In genomic region chr11:69197194-69197593, GRCm38 (mm10) we compare ENCODE assay signal across 8 mouse cellular contexts. TPM values are rescaled to one million over a fixed set of nuclear protein-coding genes. Genes with fewer than 3 reads are reported as not detected.
A peak's percentile ranks its signal among the peaks of the same experiment; 100 is the strongest.
DNase-seq lines count a peak whose midpoint lies in the region; ATAC-seq lines count a peak whose summit lies in the region.

No protein-coding gene starts in this region.

- DNase-seq in adrenal gland, postnatal 14 days, result peak; percentile 10
- no peak for DNase-seq in adrenal gland, postnatal 36 days
- no peak for DNase-seq in lung, postnatal 10 days
- peak; percentile 75 for DNase-seq in induced T-regulatory cell, adult 2 months (ENCODE audit: low read depth)
- DNase-seq in layer of hippocampus, postnatal 25 days (ENCODE audit: extremely low spot score in 1 of 2, low spot score in 1 of 2), result no peak
- DNase-seq in urinary bladder, postnatal 4 days (ENCODE audit: low spot score in 2 of 2), result no peak

- H3K9me3 ChIP-seq in lung, embryonic 16.5 days (ENCODE audit: control insufficient read depth, low read length), result no peaks in the 10 kb centered on the region
- H3K9me3 ChIP-seq in neural tube, embryonic 13.5 days, result no peaks in the 10 kb centered on the region

- peaks cover 22% of the 10 kb centered on the region for H3K27me3 ChIP-seq in lung, embryonic 16.5 days (ENCODE audit: control insufficient read depth, insufficient read depth, low read depth, low read length)
- peaks cover 42% of the 10 kb centered on the region for H3K27me3 ChIP-seq in neural tube, embryonic 13.5 days

- H3K27ac ChIP-seq in lung, embryonic 16.5 days (ENCODE audit: low read length), result no peak overlapping the region
- H3K27ac ChIP-seq in neural tube, embryonic 13.5 days (replicated peaks), result no peak overlapping the region

- 0% methylated on average over 14 of the region's 14 CpGs for WGBS in lung, embryonic 16.5 days
- WGBS in neural tube, embryonic 13.5 days, result 2% methylated on average over 14 of the region's 14 CpGs

- no peak; the same call in 1 of the 2 replicates for ATAC-seq in lung, embryonic 16.5 days (ENCODE audit: low read depth)
- ATAC-seq in neural tube, embryonic 13.5 days (ENCODE audit: low read depth), result no peak

- H3K36me3 ChIP-seq in lung, embryonic 16.5 days (ENCODE audit: control insufficient read depth, insufficient read depth, low read length), result no peaks in the 10 kb centered on the region
- no peaks in the 10 kb centered on the region for H3K36me3 ChIP-seq in neural tube, embryonic 13.5 days

- H3K4me2 ChIP-seq in lung, embryonic 16.5 days (ENCODE audit: low read depth, low read length), result peak overlapping the region; percentile 49
- peak overlapping the region; percentile 42 for H3K4me2 ChIP-seq in neural tube, embryonic 13.5 days

- peak overlapping the region; percentile 34 for H3K4me3 ChIP-seq in lung, embryonic 16.5 days (ENCODE audit: low read length)
- H3K4me3 ChIP-seq in neural tube, embryonic 13.5 days, result peak overlapping the region; percentile 25

- peaks cover 7% of the 10 kb centered on the region for H3K4me1 ChIP-seq in lung, embryonic 16.5 days (replicated peaks; ENCODE audit: control insufficient read depth, insufficient read depth, low read length)
- peaks cover 9% of the 10 kb centered on the region for H3K4me1 ChIP-seq in neural tube, embryonic 13.5 days (replicated peaks)

- H3K9ac ChIP-seq in lung, embryonic 16.5 days (ENCODE audit: low read length), result no peak overlapping the region
- peak overlapping the region; percentile 28; the same call in 1 of the 2 replicates for H3K9ac ChIP-seq in neural tube, embryonic 13.5 days

RNA-seq across cellular contexts. Expression of gene Alox8, which starts 0.4 kb away (rescaled TPM):
- 0.19 TPM in 1 of 2 replicates, not detected in the other for total RNA-seq in adrenal gland, postnatal 14 days (2021)
- total RNA-seq in adrenal gland, postnatal 36 days (2021), result not detected
- 0.43 and 0.44 TPM in 2 replicates for polyA plus RNA-seq in lung, embryonic 16.5 days (2015; fragmentation: Nextera tagmentation; extraction: Ambion mirVana)
- polyA plus RNA-seq in neural tube, embryonic 13.5 days (2015; fragmentation: Nextera tagmentation; extraction: Ambion mirVana), result 0.17 TPM in 1 of 2 replicates, not detected in the other
- total RNA-seq in layer of hippocampus, postnatal 25 days (2021), result 1 to 10 TPM; 6.0 to 8.2 TPM

RNA-seq across cellular contexts. Expression of gene Gucy2e, which starts 39.6 kb away (rescaled TPM):
- not detected in 2 replicates for total RNA-seq in adrenal gland, postnatal 14 days (2021)
- not detected for total RNA-seq in adrenal gland, postnatal 36 days (2021)
- 0.10 TPM in 2 replicates for polyA plus RNA-seq in lung, embryonic 16.5 days (2015; fragmentation: Nextera tagmentation; extraction: Ambion mirVana)
- 0.21 TPM in 2 replicates for polyA plus RNA-seq in neural tube, embryonic 13.5 days (2015; fragmentation: Nextera tagmentation; extraction: Ambion mirVana)
- 1 to 10 TPM; 1.7 TPM for total RNA-seq in layer of hippocampus, postnatal 25 days (2021)

RNA-seq across cellular contexts. Expression of gene Alox12b, which starts 40.4 kb away (rescaled TPM):
- not detected in 2 replicates for total RNA-seq in adrenal gland, postnatal 14 days (2021)
- not detected for total RNA-seq in adrenal gland, postnatal 36 days (2021)
- 0.33 TPM in 1 of 2 replicates, not detected in the other for polyA plus RNA-seq in lung, embryonic 16.5 days (2015; fragmentation: Nextera tagmentation; extraction: Ambion mirVana)
- 0.22 and 0.23 TPM in 2 replicates for polyA plus RNA-seq in neural tube, embryonic 13.5 days (2015; fragmentation: Nextera tagmentation; extraction: Ambion mirVana)
- total RNA-seq in layer of hippocampus, postnatal 25 days (2021), result 1 to 10 TPM; 4.0 to 7.2 TPM

Comparison
In these comparisons a context has a peak if more than half of its experiments do, and no peak if none do; other contexts are left out.
1. DNase-seq: peak in adrenal gland, postnatal 14 days (single experiment) and induced T-regulatory cell, adult 2 months (single experiment); none in adrenal gland, postnatal 36 days (0 of 2), lung, postnatal 10 days (single experiment), layer of hippocampus, postnatal 25 days (0 of 2) and urinary bladder, postnatal 4 days (0 of 2).